Mouse (Mus musculus): ENCODE data around the gene Slc4a10. TPM values are rescaled to one million over a fixed set of nuclear protein-coding genes. Genes with fewer than 3 reads are reported as not detected.

The Slc4a10 gene
- polyA plus RNA-seq (2014; fragmentation: Illumina TruSeq; extraction: RNeasy Lipid Tissue Mini Kit (QIAGEN cat#74804); ENCODE audit: low read depth, low replicate concordance): 5.6 TPM

GRCm38 (mm10) chr2:62046421-62046845 is at the start of gene Slc4a10:
Slc4a10 (plus strand) TSS chr2:62046462.

Other genes with a start within 250 kb of the Slc4a10 start
- gene Tbr1, start 243.5 kb upstream of the Slc4a10 start, polyA plus RNA-seq (2014; fragmentation: Illumina TruSeq; extraction: RNeasy Lipid Tissue Mini Kit (QIAGEN cat#74804); ENCODE audit: low read depth, low replicate concordance): not detected